Mouse (Mus musculus): ENCODE results near the gene Spint1. TPM values are rescaled to one million over a fixed set of nuclear protein-coding genes. Genes with fewer than 3 reads are reported as not detected.

Spint1 gene
- polyA plus RNA-seq, 2 experiments = 11.6 to 19.5 TPM

DNA sequence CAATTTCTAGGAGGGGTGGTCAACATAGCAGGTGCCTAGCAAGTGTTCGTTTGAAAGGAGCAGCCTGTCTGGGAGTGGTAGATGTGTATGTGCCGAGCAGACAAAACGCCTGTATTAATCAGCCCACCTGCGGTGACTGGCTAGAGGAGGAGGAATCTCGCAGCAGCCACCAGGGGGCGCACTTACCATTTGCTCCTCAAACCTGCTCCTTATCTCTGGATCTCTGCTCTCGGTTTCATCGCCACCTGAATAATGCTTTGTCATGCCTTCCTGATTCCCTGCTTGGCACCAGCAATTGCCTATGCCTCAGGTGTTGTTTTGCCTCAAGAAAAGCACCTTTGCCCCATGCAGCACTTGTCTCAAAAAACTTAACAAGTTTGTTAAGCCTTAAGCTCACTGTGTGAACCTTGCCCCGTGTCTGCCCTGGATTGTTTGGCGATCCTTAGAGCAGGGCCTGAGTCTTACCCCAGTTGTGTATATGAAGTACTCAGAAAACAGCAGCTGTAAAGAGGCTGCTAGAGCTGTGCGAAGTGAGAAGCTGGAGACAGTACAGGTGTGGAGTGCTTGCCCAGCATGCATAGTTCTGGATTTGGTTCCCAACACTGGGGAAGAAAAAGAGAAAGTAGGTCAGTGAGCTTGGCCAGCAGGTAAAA is 13.8 kb downstream of the Spint1 start:
- TF ChIP-seq POLR2A (IDR thresholded peaks at IDR 0.05; ENCODE audit: borderline replicate concordance, extremely low read depth, insufficient read depth, insufficient read length) = no peak
- DNase-seq (ENCODE audit: low spot score) = peak; percentile 89
- Histone ChIP-seq H3K27ac (replicated peaks; ENCODE audit: low read depth, low read length) (no peak overlapping the region), H3K27me3 (ENCODE audit: control insufficient read depth, insufficient read depth, low read length) (0 out of 2 replicates have a peak, but pooled peaks cover 3% of the 10 kb centered on the region), H3K4me2 (replicated peaks; ENCODE audit: low read depth, low read length, severe bottlenecking) (no peak overlapping the region), H3K36me3 (ENCODE audit: control insufficient read depth, insufficient read depth, low read length) (no peaks in the 10 kb centered on the region), H3K4me1 (ENCODE audit: control insufficient read depth, insufficient read depth, low read length) (no peaks in the 10 kb centered on the region), H3K9ac (ENCODE audit: low read depth, low read length, severe bottlenecking) (no peak overlapping the region), H3K4me3 (replicated peaks; ENCODE audit: low read length) (no peak overlapping the region), H3K9me3 (ENCODE audit: control insufficient read depth, low read length) (no peaks in the 10 kb centered on the region)
- WGBS = 16% methylated on average over 11 of the region's 11 CpGs
- peak; percentile 74 for ATAC-seq (ENCODE audit: low FRiP score, low read depth)

DNA sequence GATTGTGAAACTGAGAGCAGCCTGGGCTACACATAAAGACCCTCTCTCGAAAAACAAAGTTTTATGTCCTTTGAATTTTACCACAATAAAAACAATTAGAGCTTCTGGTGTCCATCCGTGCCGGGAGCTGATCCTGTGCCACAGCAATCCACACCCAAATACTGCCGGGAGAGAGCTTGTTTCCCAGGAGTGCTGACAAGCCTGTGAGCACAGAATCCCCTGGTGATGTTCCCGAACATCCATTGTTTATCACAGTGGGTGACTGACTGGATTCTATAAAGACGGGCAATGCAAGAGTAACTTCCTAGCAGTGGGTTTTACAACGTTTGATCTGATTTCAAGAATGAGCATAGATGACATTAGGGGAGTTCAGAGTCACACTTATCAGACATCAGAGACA is 17.8 kb downstream of the Spint1 start:
- Histone ChIP-seq H3K27ac (replicated peaks; ENCODE audit: low read depth, low read length) (no peak overlapping the region), H3K4me2 (replicated peaks; ENCODE audit: low read depth, low read length, severe bottlenecking) (no peak overlapping the region), H3K4me3 (replicated peaks; ENCODE audit: low read length) (no peak overlapping the region), H3K9ac (ENCODE audit: low read depth, low read length, severe bottlenecking) (no peak overlapping the region), H3K36me3 (ENCODE audit: control insufficient read depth, insufficient read depth, low read length) (no peaks in the 10 kb centered on the region), H3K9me3 (ENCODE audit: control insufficient read depth, low read length) (no peaks in the 10 kb centered on the region), H3K4me1 (ENCODE audit: control insufficient read depth, insufficient read depth, low read length) (no peaks in the 10 kb centered on the region), H3K27me3 (ENCODE audit: control insufficient read depth, insufficient read depth, low read length) (0 out of 2 replicates have a peak, but pooled peaks cover 3% of the 10 kb centered on the region)
- no peak for ATAC-seq (ENCODE audit: low FRiP score, low read depth)
- 32% methylated on average over 7 of the region's 7 CpGs for whole genome bisulfite sequencing
- no peak for DNase-seq (ENCODE audit: low spot score)
- no peak for TF ChIP-seq POLR2A (IDR thresholded peaks at IDR 0.05; ENCODE audit: borderline replicate concordance, extremely low read depth, insufficient read depth, insufficient read length)

DNA sequence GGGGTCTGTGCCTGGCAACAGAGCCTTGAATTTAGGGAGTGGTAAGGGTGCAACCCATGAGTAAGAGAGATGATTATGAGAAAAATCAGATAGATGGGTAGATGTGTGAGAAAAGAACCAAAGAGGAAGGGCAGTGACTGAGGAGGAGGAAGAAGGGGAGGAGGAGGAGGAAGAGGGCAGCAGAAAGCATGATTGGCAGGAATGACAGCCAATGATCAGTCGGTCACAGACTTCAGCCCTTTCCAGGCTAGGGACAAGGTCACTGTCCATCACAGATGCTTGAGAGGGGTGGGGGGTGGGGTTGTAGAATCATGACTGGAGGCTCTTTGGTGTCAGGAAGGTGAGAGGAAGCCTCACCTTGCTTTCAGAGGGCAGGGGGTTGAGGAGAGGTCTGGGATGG is 23.4 kb downstream of the Spint1 start:
- 78% methylated on average over 1 of the region's 1 CpGs for WGBS
- no peak overlapping the region for H3K9ac ChIP-seq (ENCODE audit: low read depth, low read length, severe bottlenecking)
- H3K4me3 ChIP-seq (replicated peaks; ENCODE audit: low read length) = no peak overlapping the region
- no peak for ATAC-seq (ENCODE audit: low FRiP score, low read depth)
- no peaks in the 10 kb centered on the region for H3K9me3 ChIP-seq (ENCODE audit: control insufficient read depth, low read length)
- H3K36me3 ChIP-seq (ENCODE audit: control insufficient read depth, insufficient read depth, low read length) = no peaks in the 10 kb centered on the region
- 0 out of 2 replicates have a peak, but pooled peaks cover under 1% of the 10 kb centered on the region for H3K27me3 ChIP-seq (ENCODE audit: control insufficient read depth, insufficient read depth, low read length)
- no peak for DNase-seq (ENCODE audit: low spot score)
- no peak overlapping the region for H3K27ac ChIP-seq (replicated peaks; ENCODE audit: low read depth, low read length)
- TF ChIP-seq POLR2A (IDR thresholded peaks at IDR 0.05; ENCODE audit: borderline replicate concordance, extremely low read depth, insufficient read depth, insufficient read length) = no peak
- no peak overlapping the region for H3K4me2 ChIP-seq (replicated peaks; ENCODE audit: low read depth, low read length, severe bottlenecking)
- H3K4me1 ChIP-seq (ENCODE audit: control insufficient read depth, insufficient read depth, low read length) = peaks cover 4% of the 10 kb centered on the region; the same call in 1 of the 2 replicates

DNA sequence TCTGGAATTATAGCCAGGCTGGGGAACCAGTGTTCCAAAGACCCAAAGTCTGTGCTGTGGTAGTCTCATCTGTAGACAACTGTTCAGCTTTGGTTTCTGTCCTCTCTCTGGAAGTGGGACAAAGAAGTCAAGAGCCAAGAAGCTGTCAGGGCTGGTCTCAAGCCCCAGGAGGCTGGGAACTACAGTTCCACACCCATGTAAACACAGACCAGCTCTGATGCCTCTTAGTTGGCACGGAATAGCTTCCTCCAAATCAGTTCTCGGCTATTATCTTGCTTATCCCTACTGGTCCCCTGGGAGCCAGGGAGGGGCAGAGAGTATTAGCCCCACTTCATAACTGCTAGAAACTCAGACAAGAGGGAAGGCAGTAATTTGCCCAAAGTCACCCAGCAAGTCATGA is 24.2 kb downstream of the Spint1 start:
- ATAC-seq (ENCODE audit: low FRiP score, low read depth) (no peak), DNase-seq (ENCODE audit: low spot score) (no peak)
- H3K27ac ChIP-seq (replicated peaks; ENCODE audit: low read depth, low read length) = no peak overlapping the region
- H3K9ac ChIP-seq (ENCODE audit: low read depth, low read length, severe bottlenecking) = no peak overlapping the region
- H3K36me3 ChIP-seq (ENCODE audit: control insufficient read depth, insufficient read depth, low read length) = no peaks in the 10 kb centered on the region
- H3K27me3 ChIP-seq (ENCODE audit: control insufficient read depth, insufficient read depth, low read length) = no peaks in the 10 kb centered on the region
- 54% methylated on average over 2 of the region's 2 CpGs for WGBS
- H3K9me3 ChIP-seq (ENCODE audit: control insufficient read depth, low read length) = no peaks in the 10 kb centered on the region
- no peak overlapping the region for H3K4me2 ChIP-seq (replicated peaks; ENCODE audit: low read depth, low read length, severe bottlenecking)
- no peak overlapping the region for H3K4me3 ChIP-seq (replicated peaks; ENCODE audit: low read length)
- no peak for TF ChIP-seq POLR2A (IDR thresholded peaks at IDR 0.05; ENCODE audit: borderline replicate concordance, extremely low read depth, insufficient read depth, insufficient read length)
- H3K4me1 ChIP-seq (ENCODE audit: control insufficient read depth, insufficient read depth, low read length) = peaks cover 4% of the 10 kb centered on the region; the same call in 1 of the 2 replicates

DNA sequence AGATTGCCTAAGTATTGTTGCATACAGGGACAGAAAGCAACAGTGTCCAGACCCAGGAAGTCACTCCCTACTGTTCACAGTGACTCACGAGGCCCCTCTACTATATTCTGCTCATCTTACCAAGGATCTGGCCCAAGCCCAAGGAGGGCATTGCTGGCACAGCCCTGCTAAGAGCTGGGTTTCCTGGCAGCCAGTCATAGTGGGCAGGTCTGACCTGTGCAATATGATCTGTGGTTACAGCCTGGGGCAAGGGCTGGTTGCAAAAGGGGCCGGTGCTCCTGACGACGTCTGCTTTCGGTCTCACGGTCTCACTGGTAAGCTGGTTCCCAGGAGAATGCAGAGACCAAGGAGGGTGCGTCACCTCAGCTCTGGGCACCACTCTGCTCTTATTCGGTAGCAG is 25.8 kb downstream of the Spint1 start:
- ATAC-seq (ENCODE audit: low FRiP score, low read depth) = no peak
- Histone ChIP-seq H3K27me3 (ENCODE audit: control insufficient read depth, insufficient read depth, low read length) (no peaks in the 10 kb centered on the region), H3K9me3 (ENCODE audit: control insufficient read depth, low read length) (no peaks in the 10 kb centered on the region), H3K36me3 (ENCODE audit: control insufficient read depth, insufficient read depth, low read length) (no peaks in the 10 kb centered on the region), H3K4me3 (replicated peaks; ENCODE audit: low read length) (no peak overlapping the region), H3K27ac (replicated peaks; ENCODE audit: low read depth, low read length) (no peak overlapping the region), H3K9ac (ENCODE audit: low read depth, low read length, severe bottlenecking) (0 out of 2 replicates have a peak overlapping the region, but pooled peaks have one; percentile 16), H3K4me1 (ENCODE audit: control insufficient read depth, insufficient read depth, low read length) (peaks cover 4% of the 10 kb centered on the region; the same call in 1 of the 2 replicates), H3K4me2 (replicated peaks; ENCODE audit: low read depth, low read length, severe bottlenecking) (no peak overlapping the region)
- no peak for TF ChIP-seq POLR2A (IDR thresholded peaks at IDR 0.05; ENCODE audit: borderline replicate concordance, extremely low read depth, insufficient read depth, insufficient read length)
- DNase-seq (ENCODE audit: low spot score) = peak; percentile 9
- WGBS = 22% methylated on average over 8 of the region's 8 CpGs
